Mouse (Mus musculus) left cerebral cortex, adult 11 months (tissue): ENCODE measurements around the gene Oas1a.
"Not testable (repeated sequence)": the region's sequence is repeated elsewhere in the genome, so short reads cannot be mapped to it uniquely, and the experiment has no call there.

Experiments used
- DNase-seq: peaks from one replicate; pipeline ENCODE4 v3.0.0; 2022; ENCODE audit warnings: low spot score

The Oas1a gene

DNA sequence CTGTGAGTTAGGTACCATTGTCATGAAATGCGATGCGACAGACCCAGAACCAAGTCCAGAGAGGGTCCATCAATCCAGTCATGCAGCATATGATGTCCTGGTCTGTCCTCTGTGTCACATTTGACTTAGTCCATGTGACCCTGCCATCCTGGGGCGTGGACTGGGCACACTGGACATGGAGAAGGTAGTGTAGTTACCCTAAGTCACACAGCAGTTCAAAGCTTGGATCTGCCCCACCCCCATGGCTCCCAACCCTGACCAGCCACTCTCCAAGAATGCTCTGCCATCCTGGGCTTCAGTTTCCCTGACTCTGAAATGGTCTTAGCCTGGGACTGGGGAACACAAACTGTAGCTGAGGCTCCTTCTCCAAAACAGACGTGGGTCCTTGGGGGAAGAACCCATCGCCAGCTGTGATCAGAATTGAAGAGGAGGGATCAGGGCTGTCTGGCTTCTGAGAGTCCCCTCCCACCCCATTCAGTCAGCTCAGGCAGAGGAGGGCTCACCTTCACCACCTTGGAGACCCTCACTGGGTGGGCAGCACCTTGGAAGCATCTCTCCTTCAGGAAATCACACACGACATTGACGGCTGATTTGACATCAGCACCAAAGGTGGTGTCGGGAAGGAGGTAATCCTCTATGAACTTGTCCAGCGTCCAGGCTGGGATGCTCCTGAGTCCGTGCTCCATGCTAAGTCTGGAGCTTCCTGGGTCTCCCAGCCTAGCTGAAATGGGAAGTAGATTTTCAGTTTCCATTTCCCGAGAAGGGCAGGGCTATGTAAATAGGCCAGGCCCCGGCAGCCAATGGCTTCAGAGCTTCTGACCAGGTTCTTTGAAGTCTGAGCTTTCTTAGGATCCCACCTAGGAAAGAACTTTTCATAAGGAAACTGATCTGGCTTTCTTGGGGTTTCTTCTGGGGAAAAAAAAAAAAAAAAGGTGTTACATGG is at the start of gene Oas1a:
TSS of gene Oas1a (minus strand) at position 731 of the 943 bp plus-strand sequence.
- not testable (repeated sequence) for DNase-seq

DNA sequence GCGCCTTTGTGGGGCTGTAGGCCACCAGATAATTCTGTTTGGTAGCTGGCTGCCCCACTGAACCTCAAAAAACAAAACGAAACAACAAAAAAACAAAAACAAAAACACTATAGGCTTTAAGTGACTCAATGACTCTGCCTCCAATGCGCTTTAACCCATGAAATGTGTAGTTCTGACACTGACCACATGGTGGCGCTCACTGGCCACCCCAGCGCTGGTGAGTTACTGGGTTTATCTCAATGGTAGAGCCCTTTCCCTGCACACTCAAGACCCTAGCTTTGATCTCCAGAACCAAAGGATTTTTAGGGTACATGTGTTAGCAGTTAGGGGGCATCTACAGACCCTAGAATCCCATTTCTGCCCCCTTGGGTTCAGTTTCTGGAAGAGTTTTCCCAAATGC is 46.7 kb upstream of the Oas1a start:
- DNase-seq: no peak

DNA sequence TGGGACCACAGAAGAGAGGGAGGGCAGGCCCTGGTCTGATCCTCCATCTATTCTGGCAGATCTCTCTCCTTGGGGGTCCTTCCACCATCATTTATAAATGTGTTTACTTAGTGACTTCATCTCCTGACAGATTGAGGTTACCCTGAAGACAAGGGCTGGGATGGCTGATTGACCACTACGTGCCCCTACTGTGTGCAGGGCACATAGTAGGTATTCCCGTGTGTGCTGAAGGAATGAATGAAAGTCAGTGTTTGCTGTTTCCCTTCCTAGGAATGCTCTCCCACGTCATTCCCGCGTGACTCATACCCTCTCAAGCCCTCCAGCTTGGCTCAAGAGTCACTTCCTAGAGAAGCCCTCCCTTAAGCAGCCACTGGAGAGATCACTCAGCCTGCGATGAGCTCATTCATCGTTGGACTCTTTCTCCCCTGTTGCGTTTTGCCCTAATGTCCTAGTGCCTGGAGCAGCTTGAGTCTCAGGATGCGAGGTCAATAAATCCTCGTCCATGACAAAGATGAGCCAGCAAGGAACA is 45.0 kb upstream of the Oas1a start:
- DNase-seq: no peak

DNA sequence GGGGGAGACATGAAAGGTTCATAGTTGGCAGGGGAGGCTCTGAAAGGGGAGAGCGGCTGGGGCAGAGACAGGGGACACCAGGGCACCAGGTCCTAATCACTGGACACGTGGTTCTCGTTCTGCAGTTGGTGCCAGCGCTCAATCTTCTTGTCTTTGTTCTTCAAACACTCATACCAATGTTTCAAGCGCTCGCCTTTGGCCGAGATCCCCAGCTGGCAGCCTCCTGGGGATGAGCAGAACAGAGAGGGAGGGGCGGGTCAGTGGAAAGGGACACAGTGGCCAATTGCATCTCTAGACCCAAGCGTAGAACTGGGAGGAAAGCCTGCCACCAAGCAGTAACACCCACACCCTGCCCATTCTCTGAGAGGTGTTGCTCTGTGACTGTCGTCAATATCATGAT is 34.8 kb upstream of the Oas1a start:
- DNase-seq: peak; percentile 37

DNA sequence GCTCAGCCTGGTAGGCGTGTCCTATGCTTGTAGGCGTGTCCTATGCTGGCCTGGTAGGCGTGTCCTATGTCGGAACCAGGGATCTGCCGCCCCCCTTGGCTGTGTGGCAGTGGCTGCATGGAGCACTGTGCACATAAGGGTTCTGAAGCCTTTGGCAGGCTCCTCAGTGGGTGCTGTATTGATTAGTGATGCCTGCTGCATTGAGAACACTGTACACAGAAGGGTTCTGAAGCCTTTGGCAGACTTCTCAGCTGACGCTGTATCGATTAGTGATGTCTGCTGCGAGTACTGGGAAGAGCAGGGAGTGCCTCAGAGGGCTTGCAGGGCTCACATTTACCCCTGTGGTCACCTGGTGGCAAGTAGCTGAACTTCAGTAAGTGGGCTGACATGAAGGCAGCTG is 31.3 kb upstream of the Oas1a start:
- DNase-seq: no peak

DNA sequence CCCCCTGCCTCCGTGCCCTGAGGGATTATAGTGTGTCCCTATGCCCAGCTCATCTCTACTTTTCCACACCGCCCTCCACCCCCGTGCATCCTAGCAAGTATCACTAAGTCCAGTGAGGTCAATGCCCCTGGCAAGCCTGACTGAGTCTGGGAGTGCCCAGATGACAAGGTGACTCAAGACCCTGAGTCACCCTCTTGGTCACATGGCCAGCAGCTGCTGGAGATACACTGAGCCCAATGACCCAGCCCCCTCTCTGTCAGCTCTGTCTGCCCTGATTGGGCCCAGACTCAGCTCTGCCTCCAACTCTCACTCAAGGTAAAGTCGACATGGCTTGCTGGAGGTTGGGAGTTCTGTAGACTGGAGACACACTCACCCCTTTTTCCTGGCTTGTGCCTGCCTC is 30.5 kb upstream of the Oas1a start:
- DNase-seq: no peak

DNA sequence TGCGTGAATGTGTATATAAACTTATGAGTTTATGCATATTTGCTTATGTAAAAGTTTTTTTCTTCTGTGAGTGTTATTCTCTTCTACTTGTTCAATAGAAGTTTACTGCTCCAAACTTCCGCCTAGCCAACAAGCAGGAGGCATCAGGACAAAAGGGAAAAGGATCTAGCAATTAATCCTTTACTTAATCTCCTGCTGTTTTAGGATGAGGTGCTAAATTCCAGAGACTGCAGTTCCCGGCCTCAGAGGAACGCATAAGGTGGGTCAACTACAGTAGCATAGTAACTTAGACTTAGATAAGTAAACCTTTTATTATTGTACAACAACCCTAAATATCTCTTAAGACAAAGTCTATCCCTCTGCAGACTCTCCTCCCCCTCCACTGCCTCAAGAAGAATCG is 26.6 kb upstream of the Oas1a start:
- DNase-seq: no peak

DNA sequence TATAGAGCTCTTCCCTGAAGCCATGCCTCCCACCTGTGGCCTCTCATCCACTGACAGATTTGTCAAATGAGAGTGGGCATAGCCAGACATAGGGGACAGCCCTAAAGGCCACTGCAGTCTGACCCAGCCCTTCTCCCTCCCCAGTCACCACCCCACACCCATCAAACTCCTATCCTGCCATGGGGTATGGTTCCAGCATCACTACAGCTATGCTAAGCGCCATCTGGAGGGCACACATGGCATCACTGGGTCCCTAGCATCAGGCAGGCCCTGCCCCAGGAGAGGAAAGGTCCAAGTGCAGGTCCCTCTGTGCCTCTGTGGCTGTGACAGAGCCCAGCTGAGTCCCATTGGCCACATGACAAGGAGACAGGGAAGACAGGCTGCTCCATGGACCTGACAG is 19.7 kb upstream of the Oas1a start:
- DNase-seq: no peak

DNA sequence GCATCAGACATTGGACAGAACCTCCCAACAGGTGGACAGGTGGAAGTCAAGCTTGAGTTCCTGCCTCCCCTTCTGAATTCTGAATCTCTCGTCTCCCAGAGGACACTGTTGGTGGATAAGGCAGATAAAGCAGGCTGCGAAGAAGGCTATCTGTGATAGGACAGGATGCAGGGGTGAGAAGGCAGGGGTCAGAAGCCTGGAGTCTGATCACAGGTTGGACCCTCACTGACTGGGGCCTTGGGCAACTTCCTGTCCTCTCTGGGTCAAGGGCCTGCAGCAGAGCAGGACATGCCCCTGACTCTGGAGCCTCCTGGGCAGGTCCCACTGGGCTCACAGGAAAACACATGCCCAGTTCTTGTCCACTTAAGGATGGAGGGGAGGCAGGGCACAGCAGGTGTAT is 19.0 kb upstream of the Oas1a start:
- not testable (repeated sequence) for DNase-seq

DNA sequence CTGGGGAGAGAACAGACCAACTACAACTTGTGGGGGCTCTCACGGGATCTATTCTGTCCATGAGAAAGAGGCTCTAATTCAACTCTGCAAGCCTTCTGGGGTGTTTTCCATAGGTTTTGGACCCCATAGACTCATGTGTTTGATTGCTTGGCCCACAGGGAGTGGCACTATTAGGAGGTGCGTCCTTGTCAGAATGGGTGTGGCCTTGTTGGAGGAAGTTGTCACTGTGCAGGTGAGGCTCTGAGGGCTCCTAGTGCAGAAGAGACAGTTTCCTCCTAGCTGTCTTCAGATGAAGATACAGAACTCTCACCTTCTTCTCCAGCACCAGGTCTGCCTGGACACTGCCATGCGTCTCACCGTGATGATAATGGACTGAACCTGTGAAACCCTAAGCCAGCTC is 17.2 kb upstream of the Oas1a start:
- not testable (repeated sequence) for DNase-seq

DNA sequence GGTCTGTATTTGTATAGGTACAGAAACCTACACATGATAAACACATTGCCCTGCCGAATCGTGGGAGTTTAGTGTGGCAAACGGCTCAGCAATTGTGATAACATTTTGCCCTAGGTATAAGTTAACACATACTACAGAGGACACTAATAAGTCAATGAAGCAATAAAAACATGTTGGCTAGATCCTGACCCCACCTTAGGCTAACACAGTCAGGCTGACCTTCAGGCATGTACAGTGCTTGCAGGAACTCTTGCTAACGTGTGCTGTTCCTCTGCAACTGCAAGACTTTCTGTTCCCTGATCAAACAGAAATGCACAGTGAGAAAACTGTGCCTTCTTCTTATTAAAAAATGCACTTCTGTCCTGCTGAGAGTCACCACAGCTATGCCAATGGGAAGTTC is 16.6 kb upstream of the Oas1a start:
- no peak for DNase-seq

DNA sequence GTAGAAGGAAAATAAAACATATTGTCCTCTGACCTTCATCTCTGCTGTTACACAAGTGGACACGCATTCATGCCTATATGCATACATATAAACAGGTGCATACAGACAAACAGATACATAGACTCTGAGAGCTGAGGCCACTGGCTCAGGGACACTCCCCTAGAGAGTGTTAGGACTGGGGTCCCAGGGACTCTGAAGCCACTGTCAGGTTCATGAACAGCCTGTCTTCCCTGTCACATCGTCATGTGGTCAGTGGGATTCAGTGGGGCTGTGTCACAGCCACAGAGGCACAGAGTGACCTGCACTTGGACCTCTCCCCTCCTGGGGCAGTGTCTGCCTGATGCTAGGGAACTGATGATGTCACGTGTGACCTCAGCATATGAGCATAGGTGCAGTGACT is 13.0 kb upstream of the Oas1a start:
- no peak for DNase-seq

DNA sequence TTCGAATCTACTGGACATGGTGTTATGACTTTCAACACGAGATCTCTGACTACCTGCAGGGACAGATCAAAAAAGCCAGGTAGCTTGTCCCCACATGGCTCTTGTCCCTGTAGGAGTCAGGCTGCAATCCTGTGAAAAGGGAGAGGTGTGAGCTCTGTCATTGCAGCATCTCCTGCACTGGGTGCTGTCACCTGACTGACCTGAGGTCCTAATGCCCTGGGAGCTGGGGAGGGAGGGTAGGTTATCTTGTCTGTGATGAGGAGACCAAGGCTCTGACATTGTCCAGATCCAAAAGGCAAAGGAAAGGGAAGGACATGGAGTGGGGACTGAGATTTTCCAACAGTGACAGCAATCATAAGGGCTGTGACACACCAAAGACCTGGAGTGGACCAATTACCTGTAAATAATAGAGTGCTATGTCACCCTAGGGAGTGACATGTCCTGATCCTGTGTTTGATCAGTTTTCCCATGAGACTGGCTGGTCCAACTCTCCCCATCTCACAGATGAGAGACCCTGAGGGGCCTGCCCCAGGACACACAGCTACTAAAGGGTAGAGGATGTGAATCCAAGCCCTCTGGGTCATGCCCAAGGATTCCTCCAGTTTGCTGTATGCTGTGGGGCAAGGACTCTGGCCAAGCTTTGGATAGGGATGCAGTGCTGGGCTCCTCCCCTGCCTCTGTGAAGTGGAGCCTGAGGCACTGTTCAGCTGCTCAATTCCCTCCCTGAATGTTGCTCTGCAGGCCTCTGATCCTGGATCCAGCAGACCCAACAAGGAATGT is 12.0 kb upstream of the Oas1a start:
- not testable (repeated sequence) for DNase-seq

DNA sequence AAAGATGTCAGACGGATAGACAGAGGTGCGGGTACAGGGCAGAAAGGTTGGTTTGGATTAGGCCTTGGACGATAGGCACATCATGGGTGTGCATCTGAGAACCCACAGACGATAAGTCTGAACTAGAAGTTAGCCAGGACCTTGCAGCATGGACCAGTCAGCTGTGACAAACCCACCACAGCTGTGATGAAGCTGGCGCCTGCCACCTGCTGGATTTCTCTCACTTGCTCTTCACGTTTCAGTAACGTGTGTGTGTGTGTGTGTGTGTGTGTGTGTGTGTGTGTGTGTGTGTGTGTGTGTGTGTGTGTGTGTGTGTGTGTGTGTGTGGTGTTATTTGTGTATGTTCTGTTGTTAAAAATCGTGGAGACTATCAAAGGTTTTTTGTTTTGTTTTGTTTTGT is 6.9 kb upstream of the Oas1a start, which contains the start of gene Oas1d:
TSS of gene Oas1d (plus strand) at position 333 of the 400 bp plus-strand sequence.
- not testable (repeated sequence) for DNase-seq

DNA sequence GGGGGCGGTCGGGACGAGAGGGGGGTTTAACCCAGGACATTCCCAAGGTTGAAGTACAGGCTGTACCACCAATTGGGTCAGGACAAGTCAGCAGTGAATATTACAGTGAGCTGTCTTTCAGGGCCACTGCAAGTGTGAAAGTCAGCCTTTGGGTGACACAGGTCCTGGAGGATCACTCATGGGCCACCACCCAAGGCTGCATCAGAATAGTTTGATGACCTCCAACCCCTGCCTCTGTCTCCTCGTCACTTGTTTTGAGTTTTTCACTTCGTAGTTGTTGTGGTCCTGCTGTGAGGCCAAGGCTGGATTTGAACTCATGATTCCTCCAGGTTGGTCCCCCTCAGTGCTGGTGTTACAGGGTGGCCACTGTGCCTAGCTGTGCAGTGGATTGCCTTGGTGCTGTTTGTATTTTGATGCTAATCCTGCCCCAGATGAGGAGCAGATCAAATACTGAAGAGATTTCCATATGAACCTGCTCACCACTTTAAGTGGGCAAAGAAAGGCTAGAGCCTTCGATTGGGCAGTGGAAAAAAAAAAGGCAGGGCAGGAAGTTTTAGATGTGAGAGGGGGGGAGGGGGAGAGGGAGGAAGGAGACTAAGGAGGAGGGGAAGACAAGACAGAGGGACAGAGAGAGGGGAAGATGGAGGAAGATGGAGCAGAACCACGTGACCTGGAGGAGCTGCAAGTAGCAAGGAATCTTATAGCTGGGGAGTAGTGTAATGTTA is 1.0 kb upstream of the Oas1a start:
- DNase-seq: no peak

DNA sequence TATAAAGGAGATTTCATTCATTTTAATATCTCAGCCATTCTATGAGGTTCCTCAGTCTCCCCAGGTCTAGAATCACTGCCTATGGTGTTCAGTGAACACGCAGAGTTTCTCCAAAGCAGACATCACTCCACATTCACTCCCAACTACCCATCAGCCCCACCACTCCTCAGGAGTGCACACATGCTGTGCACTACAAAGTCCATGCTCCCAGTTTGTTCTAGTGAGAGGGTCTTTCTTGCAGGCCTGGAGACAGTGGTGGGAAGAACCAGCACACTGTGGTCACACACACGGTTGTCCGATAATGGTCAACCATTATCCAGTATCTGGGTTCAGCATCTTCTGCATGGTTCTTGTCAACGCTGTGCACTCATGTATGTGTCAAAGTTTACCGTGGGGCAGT is 5.3 kb downstream of the Oas1a start:
- DNase-seq: no peak

DNA sequence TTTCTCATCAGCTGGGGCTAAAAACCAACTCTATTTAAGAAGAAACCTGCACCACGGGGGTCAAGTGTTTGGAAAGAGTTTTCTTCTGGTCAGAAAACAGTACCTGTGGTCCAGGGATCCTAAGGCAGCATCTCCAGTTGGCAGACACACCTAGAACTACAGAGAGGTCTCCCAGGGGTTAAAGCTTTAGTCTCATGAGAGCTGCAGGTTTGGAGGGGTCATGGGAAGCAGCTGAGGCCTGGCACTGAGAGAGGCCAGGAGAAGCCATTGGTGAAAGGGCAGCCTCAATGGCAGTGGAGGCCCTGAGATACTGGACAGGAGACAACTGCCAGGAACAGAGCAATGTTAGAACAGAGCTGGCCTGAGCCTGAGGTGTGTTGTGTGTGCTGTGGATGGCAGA is 6.7 kb downstream of the Oas1a start:
- no peak for DNase-seq

DNA sequence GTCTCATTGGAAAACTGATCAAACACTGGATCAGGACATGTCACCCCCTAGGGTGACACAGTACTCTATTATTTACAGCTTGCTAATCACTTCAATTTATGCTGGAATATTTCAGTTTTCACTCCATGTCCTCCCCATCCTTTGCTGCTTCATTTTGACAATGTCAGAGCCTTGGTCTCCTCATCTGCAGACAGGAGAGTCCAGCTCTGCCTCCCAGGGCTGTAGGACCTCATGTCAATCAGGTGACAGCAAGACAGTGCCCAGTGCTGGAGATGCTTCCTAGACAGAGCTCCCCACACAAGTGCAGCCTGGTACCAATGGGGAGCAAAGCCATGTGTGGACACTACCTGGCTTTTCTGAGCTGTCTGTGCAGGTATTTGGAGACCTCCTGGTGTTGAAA is 8.6 kb downstream of the Oas1a start:
- no peak for DNase-seq

DNA sequence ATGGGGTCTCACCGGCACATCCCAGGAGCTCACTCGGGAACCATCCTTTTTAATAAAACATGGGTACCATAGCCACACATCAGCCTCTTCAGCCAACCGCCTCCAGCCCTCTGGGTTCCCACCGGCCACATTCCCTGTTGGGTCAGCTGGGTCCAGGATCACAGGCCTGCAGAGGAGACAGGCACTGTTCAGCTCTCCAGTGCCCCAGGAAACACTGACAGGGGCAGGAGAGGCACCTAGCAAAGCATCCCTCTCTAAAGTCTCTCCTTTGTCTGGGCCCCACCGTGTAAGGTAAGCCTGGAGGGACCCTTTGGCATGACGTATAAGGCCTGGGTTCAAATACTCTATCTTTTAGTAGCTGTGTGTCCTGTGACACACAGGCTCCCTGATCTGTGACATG is 9.0 kb downstream of the Oas1a start:
- no peak for DNase-seq

DNA sequence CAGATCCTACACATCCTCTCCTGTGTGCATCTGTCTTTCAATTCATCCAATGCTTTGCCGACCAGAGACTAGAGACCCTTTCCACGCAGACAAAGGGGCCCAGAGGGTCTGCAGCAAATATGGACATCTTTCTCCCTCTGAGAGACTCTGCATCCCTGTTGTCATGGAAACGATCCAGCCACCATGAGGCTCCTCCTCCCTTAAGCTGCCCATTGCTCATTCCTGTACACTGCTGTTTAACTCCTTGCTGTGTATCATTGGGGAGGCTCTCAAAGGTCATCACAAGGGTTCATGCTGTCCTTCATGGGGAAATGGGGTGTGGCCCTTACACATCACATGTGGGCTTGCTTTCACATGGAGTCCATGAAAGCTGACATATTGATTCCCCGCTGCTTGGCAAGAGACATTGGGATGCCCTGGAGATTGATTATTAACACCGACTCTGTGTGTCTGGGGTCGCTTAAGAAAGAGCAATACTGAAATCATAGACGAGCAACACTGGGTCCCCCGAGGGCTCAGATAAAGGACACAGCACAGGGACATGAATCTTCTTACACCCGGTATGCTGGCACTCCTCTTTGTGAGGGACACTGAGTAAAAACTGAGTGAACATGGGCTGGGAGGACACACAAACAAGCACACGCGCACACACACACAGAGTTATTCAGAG is 12.0 kb downstream of the Oas1a start:
- DNase-seq: no peak

DNA sequence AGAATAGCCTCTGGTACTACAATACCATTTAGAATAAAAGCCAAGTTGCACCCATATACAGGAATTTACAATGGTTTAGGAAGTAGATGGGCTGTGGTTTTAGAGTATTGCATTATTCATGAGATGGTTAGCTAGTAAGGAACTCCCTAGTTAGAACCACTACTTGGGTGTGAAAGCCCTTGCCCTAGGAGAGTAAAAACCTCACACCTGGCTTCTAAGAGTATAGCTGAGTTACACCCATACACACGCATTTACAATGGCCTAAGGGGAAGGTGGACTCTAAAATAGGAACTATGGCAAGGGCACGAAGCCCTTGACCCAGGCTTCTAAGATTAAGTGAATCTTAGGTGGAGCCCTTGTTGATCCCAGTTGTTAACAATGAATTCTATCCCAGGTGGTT is 12.6 kb downstream of the Oas1a start:
- not testable (repeated sequence) for DNase-seq

DNA sequence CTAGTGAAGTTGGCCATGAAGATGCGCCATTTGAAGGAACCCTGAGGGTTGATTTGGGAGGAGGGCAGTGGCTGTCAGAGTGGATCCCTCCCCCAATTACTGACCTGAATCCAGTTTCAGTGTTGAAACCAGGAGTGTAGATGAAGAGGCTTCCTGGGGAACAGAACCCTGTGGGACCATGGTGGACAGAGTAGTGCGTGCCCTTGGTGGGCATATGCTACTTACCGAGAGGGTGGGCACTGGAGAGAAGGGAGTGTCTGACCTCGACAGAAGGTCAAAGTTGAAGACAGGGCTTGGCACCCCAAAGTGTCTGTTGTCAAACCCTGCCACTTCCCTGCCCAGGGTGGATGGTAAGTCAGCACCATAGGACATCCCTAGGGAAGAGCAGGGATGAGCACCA is 13.5 kb downstream of the Oas1a start:
- DNase-seq: not testable (repeated sequence)
